27 mouse cellular contexts compared by ENCODE assay signal in genomic region chr11:61923309-61923708, GRCm38 (mm10). TPM values are rescaled to one million over a fixed set of nuclear protein-coding genes. Genes with fewer than 3 reads are reported as not detected.
DNase-seq lines count a peak whose midpoint lies in the region; ATAC-seq and TF ChIP-seq lines count a peak whose summit lies in the region.
"Had no signal": no experiment of that assay in that cellular context is flagged by ENCODE, and none has a peak within 500 bp of the region (broad histone marks: within the 10 kb centered on the region; RNA-seq: fewer than 3 reads in every experiment).

No protein-coding gene starts in this region.

- no peak for TF ChIP-seq CTCF in layer of hippocampus, adult 2 months (conservative IDR thresholded peaks at IDR 0.05)

- peak; percentile 71 for ATAC-seq in frontal cortex, adult (ENCODE audit: low TSS enrichment)
- ATAC-seq: activated CD4-positive, CD25-positive, alpha-beta regulatory T cell, adult 4 months; CD4-positive, CD25-positive, alpha-beta regulatory T cell, adult 4 months; forebrain, embryonic 14.5 days; forebrain, embryonic 16.5 days; Patski had no signal

- H3K4me3 ChIP-seq in layer of hippocampus, adult 2 months: no peak overlapping the region
- H3K4me3 ChIP-seq: embryonic facial prominence, embryonic 13.5 days; embryonic facial prominence, embryonic 15.5 days; erythroblast, embryonic 14.5 days; forebrain, embryonic 10.5 days; forebrain, embryonic 12.5 days had no signal

- no peak for DNase-seq in frontal cortex, postnatal 25 days (ENCODE audit: low spot score in 2 of 2)
- DNase-seq in layer of hippocampus, adult 2 months (ENCODE audit: low spot score in 2 of 2): no peak
- no peak for DNase-seq in layer of hippocampus, postnatal 14 days (ENCODE audit: low spot score in 2 of 2)
- peak; percentile 41 for DNase-seq in brain, adult 2 months (ENCODE audit: low read depth, low spot score)
- DNase-seq in testis, postnatal 10 days (ENCODE audit: low spot score): no peak
- DNase-seq: adrenal gland, adult 8-10 months; adrenal gland, postnatal 14 days; adrenal gland, postnatal 36 days; B cell, adult 2 months; cerebellum, adult 11 months; cerebellum, adult 18-20 months; cerebellum, adult 8-10 months; cerebellum, adult 9-11 months; cerebellum, postnatal 14 days; cerebellum, postnatal 36 days; embryo, embryonic 11 days had no signal

- peak overlapping the region; percentile 8; the same call in 1 of the 2 replicates for H3K27ac ChIP-seq in layer of hippocampus, adult 2 months
- H3K27ac ChIP-seq: embryonic facial prominence, embryonic 13.5 days; embryonic facial prominence, embryonic 15.5 days; forebrain, embryonic 10.5 days; forebrain, embryonic 12.5 days had no signal

RNA-seq across cellular contexts. Expression of gene Akap10, which starts 6.7 kb away (rescaled TPM):
- 10 to 100 TPM; 32.7 to 37.0 TPM for total RNA-seq in layer of hippocampus, adult 2 months (2021)
- total RNA-seq in layer of hippocampus, postnatal 14 days (2021): 10 to 100 TPM; 31.2 to 33.9 TPM

RNA-seq across cellular contexts. Expression of gene Specc1, which starts 33.3 kb away (rescaled TPM):
- 10 to 100 TPM; 85.8 to 91.6 TPM for total RNA-seq in layer of hippocampus, adult 2 months (2021)
- total RNA-seq in layer of hippocampus, postnatal 14 days (2021): 10 to 100 TPM; 66.1 to 69.8 TPM
